Mouse (Mus musculus) myocyte (in vitro differentiated cells): ENCODE measurements around the gene Lrrc4. TPM values are rescaled to one million over a fixed set of nuclear protein-coding genes. Genes with fewer than 3 reads are reported as not detected.
A peak's percentile ranks its signal among the peaks of the same experiment; 100 is the strongest.

Source experiments
- H3K27me3 ChIP-seq: one replicate; pipeline ENCODE4 v1.6.1; 2011; ENCODE audit not compliant: control insufficient read depth, insufficient read depth, insufficient read length
- H3K36me3 ChIP-seq: one replicate; pipeline ENCODE4 v1.6.1; 2011; ENCODE audit not compliant: control insufficient read depth, insufficient read depth
- H3K4me2 ChIP-seq: one replicate; pipeline ENCODE4 v1.6.1; 2011; ENCODE audit warnings: low read depth, control low read depth
- H3K4me3 ChIP-seq: one replicate; pipeline ENCODE4 v1.5.1; 2011; ENCODE audit warnings: mild to moderate bottlenecking, control low read depth, moderate library complexity
- H3K79me2 ChIP-seq: one replicate; pipeline ENCODE4 v1.6.1; 2011; ENCODE audit not compliant: control insufficient read depth, insufficient read depth
- H3ac ChIP-seq: one replicate; pipeline ENCODE4 v1.6.1; 2011; ENCODE audit not compliant: control insufficient read depth, insufficient read length
- CEBPB ChIP-seq: IDR thresholded peaks from 2 replicates; pipeline ENCODE4 v1.6.1; 2011; ENCODE audit warnings: mild to moderate bottlenecking, moderate library complexity; ENCODE audit not compliant: poor library complexity, insufficient read depth, severe bottlenecking
- E2F4 ChIP-seq: IDR thresholded peaks from one replicate; pipeline ENCODE4 v1.6.1; 2011; ENCODE audit warnings: mild to moderate bottlenecking, control low read depth, moderate library complexity; ENCODE audit not compliant: insufficient read depth
- MAX ChIP-seq: IDR thresholded peaks from one replicate; pipeline ENCODE4 v1.6.1; 2011; ENCODE audit warnings: low read depth, mild to moderate bottlenecking, control low read depth
- MYOD1 ChIP-seq, 3 experiments: IDR thresholded peaks; one replicate each; pipeline ENCODE4 v1.6.1; 2011; ENCODE audit warnings: control low read depth in 2 of 3, low read depth in 2 of 3, mild to moderate bottlenecking in 2 of 3, moderate library complexity in 1 of 3; ENCODE audit not compliant: insufficient read length in 2 of 3, control insufficient read depth in 1 of 3
- MYOG ChIP-seq, 3 experiments: IDR thresholded peaks; one replicate each; pipeline ENCODE4 v1.6.1; 2011; ENCODE audit warnings: control low read depth in 2 of 3, low read depth in 2 of 3, mild to moderate bottlenecking in 2 of 3; ENCODE audit not compliant: insufficient read length in 2 of 3, control insufficient read depth in 1 of 3, insufficient read depth in 1 of 3
- POLR2A ChIP-seq: IDR thresholded peaks from one replicate; pipeline ENCODE4 v1.6.1; 2011; ENCODE audit warnings: low read depth, mild to moderate bottlenecking, control low read depth, moderate library complexity; ENCODE audit not compliant: insufficient read length
- POLR2AphosphoS2 ChIP-seq: IDR thresholded peaks from one replicate; pipeline ENCODE4 v1.6.1; 2011; ENCODE audit warnings: low read depth, control low read depth; ENCODE audit not compliant: insufficient read length
- REST ChIP-seq: IDR thresholded peaks from one replicate; pipeline ENCODE4 v1.6.1; 2011; ENCODE audit warnings: mild to moderate bottlenecking, control low read depth, moderate library complexity; ENCODE audit not compliant: insufficient read depth, insufficient read length
- SRF ChIP-seq: IDR thresholded peaks from one replicate; pipeline ENCODE4 v1.6.1; 2011; ENCODE audit warnings: low read depth; ENCODE audit not compliant: control insufficient read depth, insufficient read length
- TCF12 ChIP-seq: IDR thresholded peaks from one replicate; pipeline ENCODE4 v1.6.1; 2011; ENCODE audit warnings: mild to moderate bottlenecking, control low read depth; ENCODE audit not compliant: poor library complexity, insufficient read depth, severe bottlenecking
- TCF3 ChIP-seq: IDR thresholded peaks from one replicate; pipeline ENCODE4 v1.6.1; 2011; ENCODE audit warnings: low read depth, control low read depth; ENCODE audit not compliant: insufficient read length
- USF1 ChIP-seq: IDR thresholded peaks from one replicate; pipeline ENCODE4 v1.6.1; 2011; ENCODE audit warnings: low read depth, mild to moderate bottlenecking, control low read depth, moderate library complexity
- polyA plus RNA-seq: library from polyadenylated mRNA; unstranded; fragments of >200 nt; fragmentation: generic; extraction: Trizol; gene quantifications from one replicate; pipeline ENCODE4 v1.2.1, GENCODE M21; 2012; ENCODE audit warnings: missing spikeins

Lrrc4 gene
- polyA plus RNA-seq, 1 experiment, result 0.72 TPM

DNA sequence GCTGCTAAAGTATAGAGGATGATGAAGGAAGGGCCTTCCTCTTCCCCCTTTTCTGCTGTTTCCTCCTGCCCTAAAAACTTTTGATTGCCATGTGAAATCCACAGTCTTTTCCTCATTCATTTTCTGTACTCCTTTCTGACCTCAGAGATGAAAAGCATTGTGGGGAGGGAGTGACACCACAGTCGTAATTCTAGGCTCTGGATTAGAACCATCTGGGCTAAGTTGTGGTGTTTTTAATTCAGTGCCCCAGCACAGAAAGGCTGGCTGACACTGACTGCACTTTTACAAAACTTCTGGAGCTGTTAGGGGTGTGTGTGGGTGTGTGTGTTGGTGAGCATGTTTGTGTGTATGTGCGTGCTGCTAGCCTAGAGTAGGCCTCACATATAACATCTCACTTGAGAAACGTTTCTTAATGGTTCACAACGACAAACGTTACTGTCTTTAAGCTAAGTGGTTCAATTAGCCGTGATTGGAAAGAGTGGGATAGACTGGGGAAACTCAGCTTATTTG, 16.8 kb upstream of the Lrrc4 start:
- no peak overlapping the region for H3ac ChIP-seq
- peaks cover 10% of the 10 kb centered on the region for H3K79me2 ChIP-seq
- TF ChIP-seq REST (no peak), SRF (no peak)
- no peaks in the 10 kb centered on the region for H3K36me3 ChIP-seq
- no peaks in the 10 kb centered on the region for H3K27me3 ChIP-seq
- no peak overlapping the region for H3K4me3 ChIP-seq
- H3K4me2 ChIP-seq, result peak overlapping the region; percentile 30

DNA sequence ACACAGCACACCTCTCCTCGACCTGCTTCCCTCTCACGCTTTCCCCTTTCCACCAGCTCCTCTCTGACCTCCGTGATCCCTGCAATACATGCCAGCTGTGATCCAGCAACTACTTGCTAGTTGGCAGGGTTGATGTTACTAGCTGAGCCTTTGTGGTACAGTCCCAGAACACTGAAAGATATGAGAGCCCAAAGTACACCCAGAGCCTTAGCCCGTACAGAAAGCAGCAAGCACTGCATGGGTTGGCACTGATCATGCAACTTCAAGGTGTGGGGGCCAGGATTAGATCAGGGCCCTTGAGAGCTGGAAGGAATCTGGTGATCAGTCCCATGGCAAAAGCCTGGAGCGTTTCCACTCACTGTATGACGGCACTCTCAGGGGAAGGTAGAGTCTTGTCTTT, 16.1 kb upstream of the Lrrc4 start:
- Histone ChIP-seq H3K27me3 (no peaks in the 10 kb centered on the region), H3ac (no peak overlapping the region), H3K79me2 (peaks cover 10% of the 10 kb centered on the region), H3K4me3 (no peak overlapping the region), H3K36me3 (no peaks in the 10 kb centered on the region), H3K4me2 (peak overlapping the region; percentile 16)
- no peak for TF ChIP-seq REST
- no peak for TF ChIP-seq POLR2A
- TF ChIP-seq TCF3, result no peak
- no peak for TF ChIP-seq E2F4
- no peak for TF ChIP-seq MAX
- no peak for TF ChIP-seq USF1
- no peak for TF ChIP-seq CEBPB
- no peak for TF ChIP-seq POLR2AphosphoS2
- TF ChIP-seq SRF, result no peak
- no peak for TF ChIP-seq MYOD1 (IDR thresholded peaks at IDR 0.05; ENCODE audit: control insufficient read depth in 1 of 3, insufficient read length in 2 of 3, low read depth in 2 of 3)
- no peak for TF ChIP-seq TCF12
- no peak for TF ChIP-seq MYOG (IDR thresholded peaks at IDR 0.05; ENCODE audit: control insufficient read depth in 1 of 3, insufficient read depth in 1 of 3, insufficient read length in 2 of 3, low read depth in 2 of 3)

DNA sequence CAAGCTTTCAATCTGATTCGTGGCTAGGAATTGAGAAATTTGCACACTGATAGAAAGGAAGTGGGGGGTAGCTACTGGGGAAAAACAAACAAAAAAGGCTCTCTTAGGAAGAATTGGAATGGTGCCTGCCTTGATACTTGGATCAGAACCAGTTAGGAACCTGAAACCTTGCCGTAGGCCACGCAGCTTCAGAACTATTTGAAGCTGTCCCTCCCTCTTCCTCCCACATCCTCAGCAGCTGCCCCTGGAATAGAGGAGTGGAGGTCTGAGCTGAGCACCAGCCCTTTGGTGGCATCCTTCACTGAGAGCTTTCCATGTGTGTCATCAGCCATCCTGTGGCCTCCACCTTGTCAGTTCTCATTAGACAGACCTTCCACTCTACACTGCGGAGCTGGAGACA, 14.1 kb upstream of the Lrrc4 start:
- H3ac ChIP-seq, result no peak overlapping the region
- TF ChIP-seq E2F4 (no peak), POLR2A (peak; percentile 45), TCF12 (peak; percentile 64), MYOD1 (IDR thresholded peaks at IDR 0.05; ENCODE audit: control insufficient read depth in 1 of 3, insufficient read length in 2 of 3, low read depth in 2 of 3) (peak; percentile 18 to 96 (median 81)), MYOG (IDR thresholded peaks at IDR 0.05; ENCODE audit: control insufficient read depth in 1 of 3, insufficient read depth in 1 of 3, insufficient read length in 2 of 3, low read depth in 2 of 3) (peak; percentile 74 to 97 (median 83)), TCF3 (peak; percentile 12), POLR2AphosphoS2 (peak; percentile 21), USF1 (no peak), SRF (no peak), CEBPB (peak; percentile 95), MAX (no peak), REST (no peak)
- H3K4me3 ChIP-seq, result no peak overlapping the region
- H3K79me2 ChIP-seq, result peaks cover 10% of the 10 kb centered on the region
- no peaks in the 10 kb centered on the region for H3K36me3 ChIP-seq
- no peaks in the 10 kb centered on the region for H3K27me3 ChIP-seq
- H3K4me2 ChIP-seq, result peak overlapping the region; percentile 57

DNA sequence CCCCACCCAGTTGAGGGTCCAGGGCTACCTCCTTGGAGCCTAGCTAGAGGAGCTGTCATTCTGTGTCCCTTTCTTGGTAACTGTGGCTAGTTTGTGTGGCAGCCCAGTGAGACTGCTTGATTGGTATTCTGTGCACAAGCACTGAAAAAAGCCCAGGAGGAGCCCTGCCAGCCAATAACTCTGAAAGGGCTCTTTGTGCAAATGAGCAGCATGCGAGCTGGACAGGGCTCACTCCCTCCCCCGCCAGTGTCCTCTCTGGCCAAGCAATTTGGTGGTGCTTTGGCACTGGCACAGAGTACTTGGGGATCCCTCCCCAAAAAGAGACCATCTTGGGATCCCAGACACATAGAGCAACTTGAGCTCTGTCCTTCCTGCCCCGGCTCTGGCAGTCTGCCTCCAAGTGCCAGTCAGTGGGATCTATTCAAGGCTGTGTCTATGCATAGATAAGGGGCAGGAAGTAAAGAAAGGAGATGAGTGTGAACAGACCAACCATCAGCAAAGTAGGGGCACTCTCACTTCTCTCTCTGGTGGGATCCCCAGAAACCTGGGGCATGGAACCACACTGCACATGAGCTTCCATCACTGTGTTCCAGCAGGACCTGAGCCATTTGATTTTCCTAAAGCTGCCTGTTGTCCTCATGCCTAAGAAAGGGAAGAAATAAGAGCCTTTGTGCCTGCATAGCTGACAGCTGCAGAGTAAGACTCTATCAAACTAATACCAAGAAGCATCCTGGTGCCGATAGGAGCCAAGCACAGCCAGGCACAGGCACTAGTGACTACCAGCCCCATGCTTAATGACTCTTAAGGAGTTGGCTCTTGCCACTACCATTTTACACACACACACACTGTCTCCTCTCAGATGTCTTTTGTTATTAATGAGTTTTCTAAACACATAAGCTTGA, 11.1 kb upstream of the Lrrc4 start:
- no peaks in the 10 kb centered on the region for H3K36me3 ChIP-seq
- no peak overlapping the region for H3ac ChIP-seq
- no peaks in the 10 kb centered on the region for H3K27me3 ChIP-seq
- H3K4me2 ChIP-seq, result peak overlapping the region; percentile 35
- TF ChIP-seq USF1, result no peak
- no peak for TF ChIP-seq TCF12
- peak in 1 of 3 experiments; percentile 22 for TF ChIP-seq MYOD1 (IDR thresholded peaks at IDR 0.05; ENCODE audit: control insufficient read depth in 1 of 3, insufficient read length in 2 of 3, low read depth in 2 of 3)
- no peak for TF ChIP-seq REST
- peak in 2 of 3 experiments; percentile 43 to 71 for TF ChIP-seq MYOG (IDR thresholded peaks at IDR 0.05; ENCODE audit: control insufficient read depth in 1 of 3, insufficient read depth in 1 of 3, insufficient read length in 2 of 3, low read depth in 2 of 3)
- H3K79me2 ChIP-seq, result no peaks in the 10 kb centered on the region
- H3K4me3 ChIP-seq, result no peak overlapping the region

DNA sequence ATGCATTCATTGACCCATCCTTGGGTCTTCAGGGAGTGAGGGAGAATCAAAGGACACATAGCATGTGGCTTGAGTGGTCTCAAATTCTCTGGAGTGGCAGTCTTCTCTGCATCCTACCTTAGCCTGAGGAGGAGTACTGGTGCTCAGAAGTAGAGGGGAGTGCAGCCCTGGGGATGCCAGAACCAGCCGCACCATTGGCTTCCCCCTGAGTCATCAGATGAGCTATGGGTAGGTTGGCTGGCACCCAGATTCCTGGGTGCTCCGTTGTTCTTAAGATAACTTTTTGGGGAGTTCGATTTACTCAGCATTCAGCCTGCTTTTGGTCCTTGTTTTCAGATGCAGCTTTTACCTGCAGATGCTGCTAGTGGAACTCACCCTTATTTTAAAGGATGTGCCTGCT, 10.0 kb upstream of the Lrrc4 start:
- H3ac ChIP-seq, result no peak overlapping the region
- no peak overlapping the region for H3K4me3 ChIP-seq
- no peaks in the 10 kb centered on the region for H3K36me3 ChIP-seq
- TF ChIP-seq MYOG (IDR thresholded peaks at IDR 0.05; ENCODE audit: control insufficient read depth in 1 of 3, insufficient read depth in 1 of 3, insufficient read length in 2 of 3, low read depth in 2 of 3) (no peak), TCF3 (no peak), MYOD1 (IDR thresholded peaks at IDR 0.05; ENCODE audit: control insufficient read depth in 1 of 3, insufficient read length in 2 of 3, low read depth in 2 of 3) (no peak), USF1 (no peak), CEBPB (no peak), POLR2AphosphoS2 (no peak), TCF12 (no peak), MAX (no peak)
- no peaks in the 10 kb centered on the region for H3K27me3 ChIP-seq
- peak overlapping the region; percentile 35 for H3K4me2 ChIP-seq
- H3K79me2 ChIP-seq, result peaks cover 3% of the 10 kb centered on the region
